Mouse (Mus musculus) small intestine, adult 2 months (tissue): ENCODE data around the gene Plcxd2. TPM values are rescaled to one million over a fixed set of nuclear protein-coding genes. Genes with fewer than 3 reads are reported as not detected.

Experiments
- H3K27ac ChIP-seq: fragments of 200-500 bp; 2 replicates; pipeline ENCODE4 v1.5.1; 2012; ENCODE audit warnings: low read depth, low read length, control low read depth, inconsistent platforms; ENCODE audit not compliant: insufficient read depth
- H3K27me3 ChIP-seq: fragments of 200-500 bp; 2 replicates; pipeline ENCODE4 v1.6.1; 2012; ENCODE audit warnings: mild to moderate bottlenecking, moderate library complexity, low read length, inconsistent platforms; ENCODE audit not compliant: control insufficient read depth, insufficient read depth
- H3K36me3 ChIP-seq: fragments of 200-500 bp; 2 replicates; pipeline ENCODE4 v1.6.1; 2012; ENCODE audit warnings: mild to moderate bottlenecking, low read length, control low read depth, inconsistent platforms; ENCODE audit not compliant: control insufficient read depth, insufficient read depth
- H3K4me1 ChIP-seq: fragments of 200-500 bp; 2 replicates; pipeline ENCODE4 v1.6.1; 2012; ENCODE audit warnings: low read length, inconsistent platforms, mixed read lengths; ENCODE audit not compliant: control insufficient read depth, insufficient read depth, insufficient read length
- H3K4me3 ChIP-seq: fragments of 200-500 bp; 2 replicates; pipeline ENCODE4 v1.5.1; 2012; ENCODE audit warnings: low read depth, mild to moderate bottlenecking, control low read depth, inconsistent platforms, low read length, moderate library complexity
- CTCF ChIP-seq: fragments of 200-500 bp; IDR thresholded peaks from 2 replicates; pipeline ENCODE4 v1.5.1; 2012; ENCODE audit warnings: low read depth, mild to moderate bottlenecking, control low read depth, inconsistent platforms, low read length, moderate library complexity, mixed read lengths; ENCODE audit not compliant: insufficient replicate concordance, insufficient read length; ENCODE audit errors: extremely low read depth
- POLR2A ChIP-seq: fragments of 200-500 bp; IDR thresholded peaks from 2 replicates; pipeline ENCODE4 v1.6.1; 2012; ENCODE audit warnings: low read depth, mild to moderate bottlenecking, control low read depth, inconsistent platforms, low read length, moderate library complexity
- WGBS: fragments of 180-500 bp; shearing (Covaris S2); methylation state at CpG from one replicate; pipeline ENCODE4 v1.1.7; 2018; 5-methylcytosine and 5-hydroxymethylcytosine counted together
- polyA plus RNA-seq: library from polyadenylated mRNA; depleted of rRNA; stranded (reverse); fragments of >200 nt; gene quantifications from 2 replicates; pipeline ENCODE4 v1.2.3, GENCODE M21; 2012

Gene Plcxd2
- polyA plus RNA-seq, 1 experiment = 1.9 TPM

DNA sequence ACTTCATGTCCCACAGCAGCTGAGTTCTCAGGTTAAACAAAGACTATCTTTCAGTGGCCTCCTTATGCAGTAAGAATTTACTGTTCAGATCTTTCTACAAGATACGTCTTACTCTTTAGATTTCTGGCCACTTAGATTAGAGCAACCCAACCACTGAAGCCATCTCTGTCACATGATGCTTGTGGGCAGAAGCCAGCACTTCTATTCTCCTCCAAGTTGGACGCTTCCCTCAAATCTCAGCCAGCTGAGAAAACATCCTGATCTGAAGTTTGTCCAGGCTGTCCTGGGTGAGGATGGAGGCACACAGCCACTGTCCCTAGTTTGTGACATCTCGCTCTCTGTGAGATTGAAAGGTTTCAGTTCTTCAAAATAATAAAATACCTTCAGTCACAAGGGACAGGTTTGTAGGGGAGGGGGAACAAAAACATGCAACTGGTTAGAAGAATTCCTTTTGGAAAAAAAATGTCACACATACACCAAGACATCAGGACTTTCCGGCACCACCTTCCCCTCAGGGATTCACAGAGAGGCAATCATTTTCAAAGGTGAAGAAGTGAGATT lies 53.5 kb downstream of the Plcxd2 start:
- Histone ChIP-seq H3K4me1 (no peaks in the 10 kb centered on the region; the same call in 1 of the 2 replicates), H3K27ac (no peak overlapping the region), H3K27me3 (no peaks in the 10 kb centered on the region), H3K4me3 (no peak overlapping the region), H3K36me3 (no peaks in the 10 kb centered on the region)
- 83% methylated on average over 4 of the region's 4 CpGs for WGBS
- TF ChIP-seq POLR2A = no peak
- TF ChIP-seq CTCF = no peak

DNA sequence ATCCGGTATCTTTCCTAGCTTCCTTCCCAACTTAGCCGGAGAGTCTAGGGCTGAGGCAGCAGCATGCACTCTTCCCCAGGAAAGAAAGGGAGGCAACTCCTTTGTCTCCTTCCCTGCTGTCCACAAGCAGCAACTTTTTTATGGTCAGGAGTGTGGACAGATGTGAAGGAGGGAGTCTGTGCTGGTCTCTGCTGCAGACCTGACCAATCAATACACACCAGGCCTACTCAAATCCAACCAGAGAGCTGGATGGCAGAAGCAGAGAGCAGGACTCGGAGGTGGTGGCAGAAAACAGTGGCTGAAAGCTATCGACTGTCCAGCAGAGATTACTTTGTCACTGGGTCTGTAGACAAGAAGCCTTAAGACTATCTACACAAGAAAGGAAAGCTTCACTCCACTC lies 56.6 kb downstream of the Plcxd2 start, which contains the start of gene Phldb2:
Phldb2 (minus strand) TSS at position 205 of the 400 bp plus-strand sequence.
- no peaks in the 10 kb centered on the region for H3K36me3 ChIP-seq
- H3K4me3 ChIP-seq = no peak within 1 kb of the TSS
- H3K27ac ChIP-seq = no peak within 1 kb of the TSS
- no peaks in the 10 kb centered on the region for H3K27me3 ChIP-seq
- 38% methylated on average over 4 of the region's 4 CpGs for WGBS
- no peak for TF ChIP-seq POLR2A
- no peak for TF ChIP-seq CTCF
- no peaks in the 10 kb centered on the region; the same call in 1 of the 2 replicates for H3K4me1 ChIP-seq

DNA sequence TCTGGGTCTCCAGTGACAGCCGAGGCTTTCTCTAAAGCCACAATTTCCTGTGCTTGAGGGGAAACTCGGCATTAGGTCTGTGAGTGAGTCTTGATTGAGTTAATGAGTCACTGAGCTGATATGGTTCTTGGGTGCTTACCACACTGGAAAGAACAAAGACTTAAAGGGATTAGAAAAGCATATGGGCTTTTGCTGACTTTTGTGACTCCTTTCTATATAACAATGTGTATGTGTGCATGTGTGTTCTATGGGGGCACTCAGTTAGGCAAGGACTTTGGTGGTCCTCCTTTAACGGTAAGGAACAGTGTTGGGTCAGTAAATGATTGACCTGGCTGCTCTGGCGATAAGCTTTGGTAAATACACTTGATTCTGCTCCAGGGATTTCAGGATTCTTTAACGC lies 57.5 kb downstream of the Plcxd2 start:
- WGBS = 16% methylated on average over 5 of the region's 5 CpGs
- Histone ChIP-seq H3K36me3 (no peaks in the 10 kb centered on the region), H3K27me3 (no peaks in the 10 kb centered on the region), H3K27ac (no peak overlapping the region), H3K4me3 (no peak overlapping the region), H3K4me1 (no peaks in the 10 kb centered on the region; the same call in 1 of the 2 replicates)
- TF ChIP-seq POLR2A = no peak
- no peak for TF ChIP-seq CTCF

DNA sequence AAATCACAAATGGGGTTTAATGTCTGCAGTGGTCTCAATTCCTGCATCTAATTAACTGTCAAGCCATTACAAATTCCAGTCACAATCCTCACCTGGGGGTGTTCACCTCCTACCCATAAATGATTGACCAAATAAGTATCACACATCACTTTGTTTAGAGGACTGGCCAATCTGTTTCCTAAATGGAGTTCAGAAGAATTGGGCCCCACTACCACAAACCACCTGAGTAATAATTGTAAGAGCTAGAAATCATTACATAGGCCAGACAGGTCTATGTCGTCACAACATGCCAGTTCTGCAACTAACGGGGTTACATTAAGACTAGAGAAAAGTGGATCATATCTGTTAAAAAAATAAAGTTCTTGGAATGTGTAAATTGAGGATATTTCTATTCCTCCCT lies 58.0 kb downstream of the Plcxd2 start:
- no peaks in the 10 kb centered on the region for H3K36me3 ChIP-seq
- WGBS = 26% methylated on average over 2 of the region's 2 CpGs
- no peak overlapping the region for H3K27ac ChIP-seq
- no peaks in the 10 kb centered on the region; the same call in 1 of the 2 replicates for H3K4me1 ChIP-seq
- no peak overlapping the region for H3K4me3 ChIP-seq
- TF ChIP-seq CTCF (no peak), POLR2A (no peak)
- H3K27me3 ChIP-seq = no peaks in the 10 kb centered on the region

DNA sequence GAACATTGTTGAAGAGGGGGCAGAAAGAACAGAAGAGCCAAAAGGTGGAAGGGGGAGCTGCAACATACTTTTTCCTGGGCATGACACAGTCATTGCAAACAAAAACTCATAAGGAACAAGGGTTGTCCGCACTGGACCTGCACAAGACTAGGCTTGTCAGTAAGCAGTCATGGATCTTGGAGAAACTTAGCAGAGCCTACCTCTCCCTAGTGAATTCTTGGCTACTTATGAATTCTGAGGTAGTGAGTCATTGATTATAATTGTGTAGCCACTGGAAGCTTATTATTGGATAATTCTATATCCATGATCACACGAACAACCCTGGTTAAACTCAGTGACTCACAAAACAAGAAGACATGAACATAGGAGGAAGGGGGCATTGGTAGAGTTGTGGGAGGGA lies 63.7 kb downstream of the Plcxd2 start:
- peaks cover 7% of the 10 kb centered on the region; the same call in 1 of the 2 replicates for H3K4me1 ChIP-seq
- H3K27ac ChIP-seq = no peak overlapping the region
- WGBS = 78% methylated on average over 2 of the region's 2 CpGs
- no peaks in the 10 kb centered on the region for H3K27me3 ChIP-seq
- TF ChIP-seq CTCF (no peak), POLR2A (no peak)
- no peak overlapping the region for H3K4me3 ChIP-seq
- H3K36me3 ChIP-seq = no peaks in the 10 kb centered on the region

DNA sequence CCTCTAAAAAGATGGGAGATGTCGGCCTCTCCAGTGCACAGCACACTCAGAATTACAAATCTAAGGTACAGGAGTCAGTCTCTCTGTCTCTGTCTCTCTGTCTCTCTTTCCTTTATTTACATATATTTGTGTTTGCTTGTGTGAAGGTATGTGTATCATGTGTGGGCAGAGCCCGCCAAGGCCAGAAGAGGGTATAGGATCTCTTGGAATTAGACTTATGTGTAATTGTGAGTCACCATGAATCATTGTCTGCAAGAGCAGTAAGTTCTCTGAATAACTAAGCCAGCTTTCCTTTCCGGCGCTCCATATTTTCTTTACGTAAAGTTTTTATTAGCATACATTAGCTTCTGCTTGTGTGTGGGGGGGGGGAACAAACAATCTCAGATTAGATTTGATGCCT lies 64.4 kb downstream of the Plcxd2 start:
- H3K27ac ChIP-seq = peak overlapping the region; percentile 5; the same call in 1 of the 2 replicates

DNA sequence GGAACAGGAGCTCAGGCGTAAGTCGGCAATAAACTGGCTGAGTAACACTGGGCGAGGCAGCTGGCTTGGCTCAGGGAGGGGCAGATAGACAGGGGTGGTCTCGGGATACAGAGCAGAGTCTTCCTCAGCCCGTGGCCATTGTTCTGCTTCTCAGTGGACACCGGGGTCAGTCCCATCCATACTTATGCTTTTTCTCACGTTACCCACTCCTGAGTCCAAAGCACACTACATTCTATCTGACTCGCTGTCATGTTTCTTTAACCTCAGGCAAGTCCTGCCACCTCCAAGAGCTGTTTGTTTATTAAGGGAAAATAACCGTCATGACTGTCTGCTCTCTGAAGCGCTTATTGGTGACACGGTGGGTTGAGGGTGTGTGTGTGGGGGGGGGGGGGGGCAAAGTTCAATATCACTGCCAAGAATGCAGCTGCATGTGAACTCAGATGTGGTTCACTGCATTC lies 64.8 kb downstream of the Plcxd2 start:
- no peaks in the 10 kb centered on the region for H3K27me3 ChIP-seq
- peak overlapping the region; percentile 40 for H3K4me3 ChIP-seq
- H3K4me1 ChIP-seq = peaks cover 7% of the 10 kb centered on the region; the same call in 1 of the 2 replicates
- 20% methylated on average over 11 of the region's 11 CpGs for WGBS
- TF ChIP-seq POLR2A (no peak), CTCF (no peak)
- peak overlapping the region; percentile 36 for H3K27ac ChIP-seq
- H3K36me3 ChIP-seq = no peaks in the 10 kb centered on the region

More for the DNA sequence above, 64.4 kb downstream of the Plcxd2 start:
- WGBS = 72% methylated on average over 5 of the region's 5 CpGs
- H3K27me3 ChIP-seq = no peaks in the 10 kb centered on the region
- no peaks in the 10 kb centered on the region for H3K36me3 ChIP-seq
- TF ChIP-seq CTCF = no peak
- no peak overlapping the region for H3K4me3 ChIP-seq
- peaks cover 7% of the 10 kb centered on the region; the same call in 1 of the 2 replicates for H3K4me1 ChIP-seq
